Mouse (Mus musculus): ENCODE results near the gene Nucb1.
A peak's percentile ranks its signal among the peaks of the same experiment; 100 is the strongest.
"Not testable (repeated sequence)": the region's sequence is repeated elsewhere in the genome, so short reads cannot be mapped to it uniquely, and the experiment has no call there.

The Nucb1 gene

DNA sequence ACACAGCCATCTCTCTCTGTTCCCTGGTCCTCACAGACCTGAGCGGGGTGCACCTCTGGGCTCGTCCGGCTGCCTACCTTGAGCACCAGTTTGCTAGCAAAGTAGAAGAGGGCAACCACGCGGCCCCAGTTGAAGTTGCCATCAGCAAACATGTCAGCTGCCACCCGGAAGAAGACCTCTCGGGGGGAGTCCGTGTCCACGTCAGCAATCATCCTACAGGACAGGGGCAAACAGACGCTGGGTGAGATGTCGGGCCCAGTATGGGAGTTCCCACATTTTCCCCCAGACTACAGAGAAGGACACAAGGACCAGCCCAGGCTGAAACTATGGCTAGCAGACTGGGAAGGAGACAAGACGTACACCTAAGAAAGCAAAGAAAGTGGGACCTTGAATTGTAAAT is 45.1 kb downstream of the Nucb1 start:
- no peak for DNase-seq (ENCODE audit: extremely low read depth, insufficient read length, low spot score)

DNA sequence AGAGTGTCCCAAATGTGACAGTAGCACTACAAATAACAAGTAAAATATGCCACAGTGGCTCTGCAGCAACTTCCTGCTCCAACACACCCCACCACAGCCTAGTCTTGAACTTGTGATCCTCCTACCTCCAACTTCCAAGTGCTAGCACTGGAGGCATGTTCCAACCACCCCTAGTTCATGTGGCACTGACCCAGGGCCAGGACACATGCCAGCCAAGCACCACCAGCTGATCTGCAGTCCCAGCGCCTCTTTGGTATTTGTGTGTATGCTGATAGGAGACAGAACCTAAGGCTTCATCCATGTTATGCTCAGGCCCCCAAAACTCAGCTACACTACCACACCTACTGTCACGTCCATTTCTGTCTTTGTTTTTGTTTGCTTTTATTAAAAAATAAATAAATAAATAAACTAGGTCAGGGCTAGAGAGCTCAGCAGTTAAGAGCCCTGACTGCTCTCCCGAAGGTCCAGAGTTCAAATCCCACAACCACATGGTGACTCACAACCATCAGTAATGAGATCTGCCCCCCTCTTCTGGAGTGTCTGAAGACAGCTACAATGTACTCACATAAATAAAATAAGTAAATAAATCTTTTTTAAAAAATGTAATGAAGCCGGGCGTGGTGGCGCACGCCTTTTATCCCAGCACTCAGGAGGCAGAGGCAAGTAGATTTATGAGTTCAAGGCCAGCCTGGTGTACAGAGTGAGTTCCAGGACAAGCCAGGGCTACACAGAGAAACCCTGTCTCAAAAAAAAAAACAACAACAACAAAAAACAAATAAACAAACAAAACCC is 46.0 kb downstream of the Nucb1 start:
- no peak for DNase-seq (ENCODE audit: extremely low read depth, insufficient read length, low spot score)

DNA sequence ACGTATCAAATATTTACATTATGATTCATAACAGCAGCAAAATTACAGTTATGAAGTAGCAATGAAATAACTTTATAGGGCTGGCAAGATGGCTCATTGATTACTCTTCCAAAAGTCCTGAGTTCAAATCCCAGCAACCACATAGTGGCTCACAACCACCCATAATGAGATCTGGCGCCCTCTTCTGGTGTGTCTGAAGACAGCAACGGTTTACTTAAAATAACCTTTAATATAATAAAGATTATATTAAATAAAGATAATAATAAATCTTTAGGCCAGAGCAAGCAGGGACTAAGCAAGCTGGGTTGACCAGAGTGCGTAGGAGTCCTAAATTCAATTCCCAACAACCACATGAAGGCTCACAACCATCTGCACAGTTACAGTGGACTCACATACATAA is 47.3 kb downstream of the Nucb1 start:
- not testable (repeated sequence) for DNase-seq (ENCODE audit: extremely low read depth, insufficient read length, low spot score)

DNA sequence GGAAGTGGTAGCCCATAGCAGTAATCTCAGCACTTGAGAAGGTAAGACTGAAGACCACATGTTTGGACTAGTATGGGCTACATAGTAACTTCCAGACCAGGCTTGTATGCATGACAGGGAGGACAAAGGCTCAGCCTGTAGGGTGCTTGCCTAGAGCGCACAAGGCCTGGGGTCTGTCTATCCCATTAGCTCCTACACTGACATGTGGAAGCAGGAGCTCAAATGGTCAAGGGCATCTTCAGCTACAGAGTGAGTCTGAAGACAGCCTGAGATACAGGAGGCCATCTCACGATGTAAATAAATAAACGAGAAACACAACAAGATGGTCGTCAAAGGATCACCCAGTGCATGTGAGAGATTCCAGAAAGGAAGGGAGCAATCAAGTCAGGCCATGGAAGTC is 47.9 kb downstream of the Nucb1 start:
- DNase-seq (ENCODE audit: extremely low read depth, insufficient read length, low spot score), result no peak

DNA sequence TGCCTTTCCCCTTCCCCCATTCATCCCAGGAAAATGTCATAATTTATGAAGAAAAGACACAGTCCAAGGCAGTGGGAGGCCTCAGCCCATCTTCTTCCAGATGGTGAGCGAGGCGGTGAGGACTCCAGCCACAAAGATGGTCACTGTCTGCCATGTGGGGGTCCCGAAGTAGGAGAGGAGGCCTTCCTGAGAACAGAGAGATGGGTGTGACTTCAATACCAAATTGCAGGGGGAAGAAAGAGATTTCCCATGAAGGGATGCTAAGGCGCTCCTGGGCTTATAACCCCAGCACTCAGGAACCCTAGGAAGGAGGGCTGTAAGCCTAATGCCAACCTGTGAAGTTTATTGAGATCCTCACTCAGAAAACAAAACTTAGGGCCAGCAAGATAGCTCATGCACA is 48.4 kb downstream of the Nucb1 start:
- no peak for DNase-seq (ENCODE audit: extremely low read depth, insufficient read length, low spot score)

DNA sequence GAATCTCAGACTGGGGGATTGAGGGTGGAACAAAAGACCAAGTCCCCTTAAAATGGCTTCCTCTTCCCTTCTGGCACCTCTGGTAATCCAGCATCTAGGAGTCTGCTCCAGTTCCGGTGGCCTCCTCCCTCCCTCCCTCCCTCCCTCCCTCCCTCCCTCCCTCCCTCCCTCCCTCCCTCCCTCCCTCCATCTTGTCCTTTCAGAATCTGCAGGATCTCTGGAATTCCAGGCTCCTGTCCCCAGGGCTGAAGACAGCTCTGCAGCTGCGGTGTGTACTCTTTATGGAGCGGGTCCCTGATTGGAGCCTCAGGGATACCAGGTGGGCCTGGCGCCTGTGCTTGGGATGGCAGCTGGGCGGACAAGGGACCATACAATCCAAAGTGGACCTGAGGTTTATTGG is 48.9 kb downstream of the Nucb1 start:
- DNase-seq (ENCODE audit: extremely low read depth, insufficient read length, low spot score), result peak; percentile 61

DNA sequence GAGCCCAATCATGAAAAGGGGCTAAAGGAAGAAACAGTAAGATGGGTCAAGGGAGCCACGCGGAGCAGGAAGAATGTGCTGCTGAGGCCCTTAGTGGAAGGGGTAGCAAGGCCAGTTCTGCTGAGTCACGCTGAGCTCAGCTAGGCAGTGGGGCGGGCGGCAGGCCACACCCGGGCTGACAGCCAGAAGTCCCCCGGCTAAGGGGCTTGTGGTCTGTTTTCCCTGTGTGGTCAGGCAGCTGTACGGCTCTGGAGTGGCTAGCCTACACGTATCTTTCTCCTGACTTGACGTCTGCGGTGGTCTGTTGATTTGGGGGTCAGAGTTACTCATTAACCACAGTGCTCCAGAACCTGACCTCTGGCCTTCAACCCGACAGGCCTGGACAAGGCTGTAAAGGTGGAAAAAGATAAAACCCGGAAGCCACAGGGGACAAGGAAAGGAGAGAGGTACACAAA is 49.3 kb downstream of the Nucb1 start:
- peak; percentile 98 for DNase-seq (ENCODE audit: extremely low read depth, insufficient read length, low spot score)

DNA sequence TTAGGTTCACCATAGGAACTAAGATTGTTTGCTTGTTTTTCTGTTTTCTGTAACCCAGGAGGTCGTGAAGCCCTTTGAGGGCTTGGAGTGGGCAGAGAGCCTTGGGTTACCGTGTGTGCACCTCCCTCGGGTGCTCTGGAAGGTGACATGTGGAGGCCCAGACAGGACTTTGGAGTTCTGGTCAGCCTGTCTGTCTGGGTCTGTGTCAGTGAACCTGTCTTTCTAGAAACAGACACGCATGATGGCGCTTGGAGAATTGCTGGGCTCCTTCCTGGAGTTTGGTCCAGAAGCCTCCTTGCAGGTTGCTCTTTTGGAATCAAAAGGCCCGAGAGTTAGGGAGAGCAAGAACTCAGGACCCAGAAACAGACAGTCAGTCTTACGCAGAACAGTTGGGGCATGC is 49.8 kb downstream of the Nucb1 start:
- DNase-seq (ENCODE audit: extremely low read depth, insufficient read length, low spot score), result no peak

DNA sequence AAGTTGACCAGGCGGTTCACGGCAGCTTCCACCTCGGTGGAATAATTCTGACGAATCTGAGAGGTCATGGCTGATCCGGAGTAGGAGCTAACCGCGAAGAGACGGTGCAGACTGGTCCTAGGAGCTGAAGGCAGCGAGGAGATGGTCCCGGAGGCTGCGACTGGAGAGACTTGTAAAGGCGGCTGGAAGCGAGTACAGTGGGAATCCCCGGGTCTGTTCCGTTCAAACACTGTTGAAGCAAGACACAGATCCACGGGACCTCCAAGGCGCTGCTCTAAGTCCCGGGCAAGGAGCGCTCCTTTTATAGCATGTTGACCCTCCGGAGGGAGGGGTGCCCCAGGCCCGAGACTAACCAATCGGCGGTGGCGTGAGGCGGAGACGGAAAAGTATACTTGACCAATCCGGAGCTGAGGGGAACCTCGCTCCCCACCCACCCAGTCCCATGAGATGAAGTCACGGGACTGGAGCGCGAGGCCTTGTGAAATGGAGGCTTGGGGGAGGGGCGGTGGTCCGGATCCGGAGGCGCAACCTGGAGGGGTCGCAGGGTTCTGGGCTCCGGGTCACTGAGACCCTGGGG is 50.6 kb downstream of the Nucb1 start, which contains the start of gene Ftl1:
Ftl1 (minus strand) TSS at position 321 of the 577 bp plus-strand sequence.
- DNase-seq (ENCODE audit: extremely low read depth, insufficient read length, low spot score), result peak; percentile 95

DNA sequence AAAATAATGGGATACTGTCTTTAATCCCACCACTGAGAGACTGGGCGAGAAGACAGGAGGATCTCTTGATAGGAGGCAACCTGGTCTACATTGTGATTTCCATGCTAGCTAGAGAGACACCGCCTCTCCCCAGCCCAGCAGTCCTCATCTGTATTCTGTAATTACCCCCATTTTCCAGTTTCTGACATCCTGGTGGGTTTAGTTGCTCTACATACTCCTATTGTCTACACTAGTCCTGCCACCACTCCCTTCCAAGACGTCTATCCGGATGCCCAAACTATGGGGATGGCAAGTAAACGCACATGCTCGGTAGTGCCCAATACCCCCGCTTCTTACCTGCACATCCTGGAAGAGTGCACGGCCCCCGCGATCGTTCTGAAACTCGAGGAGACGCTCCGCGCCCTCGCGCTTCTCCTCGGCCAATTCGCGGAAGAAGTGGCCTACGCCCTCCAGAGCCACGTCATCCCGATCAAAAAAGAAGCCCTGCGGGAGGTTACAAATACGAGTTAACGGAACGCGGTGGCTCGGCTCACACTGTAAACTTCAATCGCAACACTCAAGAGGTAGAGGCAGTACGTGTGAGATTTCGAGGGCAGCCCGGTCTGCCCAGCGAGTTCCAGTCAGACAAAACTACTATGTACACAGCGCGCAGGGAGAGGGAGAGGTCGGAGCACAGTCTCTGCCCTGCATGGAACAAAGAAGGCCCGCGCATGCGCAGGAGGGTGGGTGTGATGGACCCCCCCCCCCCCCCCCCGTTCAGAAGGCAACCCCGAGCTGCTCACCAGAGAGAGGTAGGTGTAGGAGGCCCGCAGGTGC is 51.2 kb downstream of the Nucb1 start:
- peak; percentile 78 for DNase-seq (ENCODE audit: extremely low read depth, insufficient read length, low spot score)

DNA sequence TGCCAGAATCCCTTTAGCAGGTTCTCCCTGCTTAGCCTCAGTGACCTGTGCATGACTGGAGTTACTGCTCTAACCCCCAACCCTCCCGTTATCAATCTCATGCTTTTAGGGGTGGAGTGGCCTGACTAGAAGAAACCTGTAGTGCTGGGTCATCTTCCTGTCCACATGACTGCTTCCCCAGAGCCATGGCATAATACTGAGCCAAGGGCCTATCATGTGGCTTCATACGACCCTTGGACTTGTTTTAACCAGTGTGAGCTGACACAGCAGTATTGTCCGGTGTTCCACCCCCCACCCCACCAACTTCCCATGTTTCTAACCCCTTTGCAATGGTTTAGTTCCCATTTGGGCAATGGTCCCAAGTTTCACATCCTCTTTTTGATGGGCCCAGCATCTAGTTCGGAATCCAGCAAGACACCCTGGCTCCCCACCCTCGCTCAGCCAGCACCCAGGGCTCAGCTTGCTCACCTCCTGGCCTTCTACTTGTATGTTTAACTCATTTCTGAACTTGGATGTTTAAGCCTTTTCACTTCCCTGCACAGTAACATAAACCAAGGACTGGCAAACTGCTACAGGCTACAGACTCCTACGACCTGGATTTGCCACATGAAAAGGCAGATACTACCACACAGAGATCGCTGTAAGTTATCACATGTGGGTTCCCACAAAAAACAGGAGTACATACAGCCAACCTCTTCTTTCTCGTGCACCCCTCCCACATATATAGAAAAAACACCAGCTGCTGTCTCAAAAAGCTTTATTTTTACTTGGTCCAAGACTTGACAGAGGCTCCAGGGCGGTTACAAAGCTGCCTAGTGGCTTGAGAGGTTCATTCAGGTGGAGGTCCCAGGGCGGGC is 52.8 kb downstream of the Nucb1 start:
- DNase-seq (ENCODE audit: extremely low read depth, insufficient read length, low spot score), result peak; percentile 70

DNA sequence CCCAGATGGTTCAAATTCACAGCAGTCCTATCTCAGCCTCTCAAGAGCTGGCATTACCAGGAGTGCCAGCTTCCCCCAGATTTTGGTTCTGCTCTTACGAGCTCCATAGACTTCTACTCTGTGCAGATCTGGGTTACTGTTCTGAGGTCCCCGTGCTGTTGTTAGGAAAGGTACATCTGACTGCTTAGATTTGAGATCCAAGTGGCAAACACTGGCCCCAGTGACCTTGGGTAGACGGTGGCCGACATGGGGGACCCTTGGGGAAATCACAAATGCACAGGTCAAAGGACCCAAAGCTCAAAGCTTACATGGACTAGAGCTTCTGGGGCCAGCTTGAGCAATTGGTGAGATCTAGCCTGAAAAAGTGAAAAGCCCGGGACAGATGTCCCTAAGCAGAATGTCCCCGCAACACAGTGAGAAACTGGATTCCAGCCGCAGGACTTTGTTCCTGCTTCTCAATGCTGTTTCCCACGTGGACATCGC is 53.4 kb downstream of the Nucb1 start:
- peak; percentile 71 for DNase-seq (ENCODE audit: extremely low read depth, insufficient read length, low spot score)

DNA sequence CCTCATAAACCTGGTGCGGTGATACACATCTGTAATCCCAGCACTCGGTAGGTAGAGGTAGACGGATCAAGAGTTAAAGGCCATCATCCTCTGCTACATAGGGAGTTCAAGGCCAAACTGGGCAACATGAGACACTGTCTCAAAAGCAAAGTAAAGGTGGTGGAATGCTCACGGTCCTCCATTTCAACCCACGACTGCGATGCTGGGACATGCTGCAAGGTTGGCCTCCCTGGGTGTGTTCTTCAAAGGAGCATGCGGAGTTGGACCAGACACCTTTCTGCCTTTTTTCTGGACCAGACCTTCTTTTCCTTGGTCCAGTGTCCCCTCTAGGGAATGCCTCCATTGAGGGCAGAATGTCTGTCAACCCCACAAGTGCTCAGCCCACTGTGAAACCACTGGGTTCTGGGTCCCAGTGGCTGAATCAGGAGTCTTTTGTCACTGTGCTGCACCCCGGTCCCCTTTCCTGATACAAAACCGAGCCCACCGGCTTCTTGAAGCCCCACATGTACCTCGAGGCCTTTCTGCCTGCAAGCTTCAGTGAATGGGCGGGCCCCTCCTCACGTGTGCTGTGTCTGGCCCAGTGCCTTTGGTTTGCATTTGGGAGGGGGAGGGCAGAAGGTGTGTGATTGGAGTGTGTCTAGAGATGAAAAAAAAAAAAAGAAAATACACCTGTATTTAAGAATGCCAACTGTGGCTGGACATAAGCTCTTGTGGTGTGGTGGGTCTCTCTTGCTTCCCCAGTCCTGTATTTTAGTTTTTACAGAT is 54.1 kb downstream of the Nucb1 start:
- peak; percentile 71 for DNase-seq (ENCODE audit: extremely low read depth, insufficient read length, low spot score)

DNA sequence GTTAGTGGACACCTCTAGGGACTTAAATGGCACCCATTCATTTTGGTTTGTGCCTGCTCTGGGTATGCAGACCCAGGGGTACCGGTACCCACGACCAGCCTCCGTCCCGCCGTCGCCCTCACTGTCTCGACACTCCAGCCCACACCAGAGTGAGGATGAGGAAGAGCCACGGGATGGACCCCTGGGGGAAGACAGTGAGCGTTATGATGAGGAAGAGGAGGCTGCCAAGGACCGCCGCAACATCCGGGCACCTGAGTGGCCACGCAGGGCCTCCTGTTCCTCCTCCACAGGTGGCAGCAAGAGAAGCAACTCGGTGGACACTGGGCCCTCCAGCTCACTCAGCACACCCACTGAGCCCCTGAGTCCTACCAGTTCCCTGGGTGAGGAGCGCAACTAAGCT is 55.2 kb downstream of the Nucb1 start:
- DNase-seq (ENCODE audit: extremely low read depth, insufficient read length, low spot score), result no peak

DNA sequence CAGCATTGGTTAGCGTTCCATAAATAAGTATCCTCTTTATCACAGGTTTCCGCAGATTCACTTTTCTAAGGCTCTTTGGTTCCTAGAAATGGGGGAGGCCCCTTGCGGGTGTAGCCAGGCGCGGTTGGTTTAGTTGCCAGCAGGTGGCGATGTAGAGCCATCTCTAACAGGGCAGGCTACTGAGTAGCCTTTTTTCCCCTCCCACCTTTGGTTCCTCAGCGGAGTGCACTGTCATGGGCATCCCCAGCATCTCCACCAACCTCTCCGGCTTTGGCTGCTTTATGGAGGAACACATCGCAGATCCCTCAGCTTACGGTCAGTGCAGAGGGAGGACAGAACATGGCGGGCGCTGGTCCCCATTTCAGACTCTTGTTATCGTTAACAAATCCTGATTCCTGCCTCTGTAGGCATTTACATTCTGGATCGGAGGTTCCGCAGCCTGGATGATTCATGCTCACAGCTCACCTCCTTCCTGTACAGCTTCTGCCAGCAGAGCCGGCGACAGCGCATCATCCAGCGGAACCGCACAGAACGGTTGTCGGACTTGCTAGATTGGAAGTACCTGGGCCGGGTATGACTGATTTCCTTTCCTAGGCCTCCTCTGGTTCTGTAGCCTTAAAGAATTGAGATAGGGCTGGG is 58.7 kb downstream of the Nucb1 start:
- peak; percentile 47 for DNase-seq (ENCODE audit: extremely low read depth, insufficient read length, low spot score)

DNA sequence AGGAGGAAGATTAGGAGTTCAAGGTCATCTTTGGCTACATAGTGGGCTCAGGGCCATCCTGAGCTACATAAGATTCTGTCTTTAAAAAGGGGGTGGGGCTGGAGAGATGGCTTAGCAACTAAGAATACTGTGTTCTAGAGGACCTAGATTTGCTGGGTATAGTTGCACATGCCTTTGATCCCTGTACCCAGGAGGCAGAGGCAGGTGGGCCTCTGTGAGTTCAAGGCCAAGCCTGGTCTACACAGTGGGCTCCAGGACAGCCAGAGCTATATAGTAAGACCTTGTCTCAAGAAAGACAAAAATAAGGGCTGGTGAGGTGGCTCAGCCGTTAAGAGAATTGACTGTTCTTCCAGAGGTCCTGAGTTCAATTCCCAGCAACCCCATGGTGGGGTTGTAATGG is 60.2 kb downstream of the Nucb1 start:
- DNase-seq (ENCODE audit: extremely low read depth, insufficient read length, low spot score), result no peak

DNA sequence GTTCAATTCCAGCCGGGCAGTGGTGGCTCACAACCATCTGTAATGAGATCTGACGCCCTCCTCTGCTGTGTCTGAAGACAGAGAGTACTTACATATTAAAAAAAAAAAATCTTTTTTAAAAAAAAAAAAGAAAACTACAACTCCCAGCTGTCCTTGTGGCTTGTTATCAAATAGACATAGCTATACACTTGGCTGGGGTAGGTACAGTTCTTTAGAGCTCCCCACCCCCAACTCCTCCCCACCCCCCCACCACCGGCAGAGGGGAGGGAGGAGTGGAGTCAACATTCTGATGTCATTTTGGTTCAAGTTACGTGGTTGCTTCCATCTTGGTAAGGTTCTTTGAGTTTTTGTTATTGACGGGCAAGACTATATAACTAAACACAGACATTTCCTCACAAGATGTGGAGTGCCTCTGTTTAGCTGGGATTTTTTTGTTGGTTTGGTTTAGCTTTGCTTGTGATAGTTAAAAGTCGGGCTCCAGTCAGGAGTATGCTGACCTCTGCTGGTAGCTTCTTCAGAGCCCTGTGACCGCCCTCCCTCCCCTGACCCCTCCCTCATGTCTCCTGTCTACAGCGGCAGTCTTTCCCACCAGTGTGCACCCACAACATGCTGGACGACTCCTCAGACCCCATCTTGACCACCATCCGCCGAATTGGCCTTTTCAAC is 62.7 kb downstream of the Nucb1 start:
- no peak for DNase-seq (ENCODE audit: extremely low read depth, insufficient read length, low spot score)

DNA sequence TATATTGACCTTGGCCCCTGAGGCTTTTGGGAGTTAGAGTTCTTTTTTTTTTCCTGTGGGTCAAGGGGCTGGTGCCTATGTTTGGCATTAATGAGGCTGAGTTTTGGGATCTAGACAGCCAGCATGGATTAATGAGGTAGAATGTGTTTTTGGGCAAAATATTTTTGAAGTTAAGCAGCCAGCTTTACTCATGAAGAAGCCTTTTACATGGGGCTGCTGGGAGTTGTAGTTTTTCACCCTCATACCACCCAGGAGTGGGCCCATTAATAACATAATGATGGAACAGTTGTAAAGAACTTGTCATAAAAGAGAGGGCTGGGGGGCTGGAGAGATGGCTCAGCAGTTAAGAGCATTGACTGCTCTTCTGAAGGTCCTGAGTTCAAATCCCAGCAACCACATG is 63.6 kb downstream of the Nucb1 start:
- no peak for DNase-seq (ENCODE audit: extremely low read depth, insufficient read length, low spot score)

Measured in 3134 (cell line).